Mouse (Mus musculus): Measurements from ENCODE around the gene 2310002L09Rik.

DNA sequence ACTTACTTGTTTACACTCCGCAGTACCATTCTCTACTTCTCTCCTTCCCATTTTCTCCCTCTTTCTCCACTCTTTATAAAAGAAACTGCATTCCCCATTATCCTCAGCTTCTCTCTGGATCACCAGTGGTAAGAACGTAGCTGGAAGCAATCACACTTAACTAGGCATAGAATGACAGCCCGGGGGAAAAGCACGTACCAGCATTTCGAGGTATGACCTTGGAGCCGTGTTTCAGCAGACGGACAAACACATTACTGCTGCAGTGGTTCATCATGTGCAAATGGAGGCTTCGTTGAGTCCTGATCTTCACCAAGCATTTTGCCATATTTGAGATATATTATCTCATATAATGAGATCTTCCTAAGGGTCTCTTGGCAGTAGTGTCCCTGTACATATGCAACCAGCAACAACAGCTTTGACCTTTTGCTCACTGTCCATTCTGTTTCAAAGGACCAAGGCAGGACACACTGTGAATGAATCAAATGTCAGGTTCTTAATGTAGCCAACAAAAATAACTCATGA is at the start of gene 2310002L09Rik:
- no peak for TF ChIP-seq POLR2A (IDR thresholded peaks at IDR 0.05; ENCODE audit: insufficient read depth, low read length)
- no peak for TF ChIP-seq CTCF (IDR thresholded peaks at IDR 0.05; ENCODE audit: low read depth, low read length)
- TF ChIP-seq EP300 (IDR thresholded peaks at IDR 0.05; ENCODE audit: insufficient read depth, low read depth, low read length): no peak

Measured in ES-Bruce4 (cell line).